Mouse (Mus musculus) stomach, postnatal 0 days (tissue): ENCODE data around the gene Pnrc1. TPM values are rescaled to one million over a fixed set of nuclear protein-coding genes. Genes with fewer than 3 reads are reported as not detected.

Experiments used
- ATAC-seq: fragments of 200-750 bp; cut with Nextera tagmentation; 2 replicates; pipeline ENCODE4 v1.8.0; 2017; ENCODE audit not compliant: low FRiP score, low TSS enrichment
- DNase-seq: peaks from one replicate; pipeline ENCODE4 v3.0.0-alpha.2; 2016; ENCODE audit warnings: low spot score
- H3K27ac ChIP-seq: fragments of 300-500 bp; sonication (generic); replicated peaks from 2 replicates; pipeline ENCODE4 v1.5.1; 2014; ENCODE audit warnings: mild to moderate bottlenecking, control low read depth
- H3K27me3 ChIP-seq: fragments of 300-500 bp; sonication (generic); 2 replicates; pipeline ENCODE4 v1.6.1; 2014; ENCODE audit warnings: low read length; ENCODE audit not compliant: control insufficient read depth, insufficient read depth
- H3K36me3 ChIP-seq: fragments of 300-500 bp; sonication (generic); 2 replicates; pipeline ENCODE4 v1.6.1; 2014; ENCODE audit warnings: low read length, mixed read lengths; ENCODE audit not compliant: control insufficient read depth, insufficient read depth
- H3K4me1 ChIP-seq: fragments of 300-500 bp; sonication (generic); replicated peaks from 2 replicates; pipeline ENCODE4 v1.6.1; 2014; ENCODE audit warnings: antibody characterized with exemption; ENCODE audit not compliant: control insufficient read depth, insufficient read depth
- H3K4me2 ChIP-seq: fragments of 300-500 bp; sonication (generic); replicated peaks from 2 replicates; pipeline ENCODE4 v1.6.1; 2014; ENCODE audit warnings: low read depth, mild to moderate bottlenecking, control low read depth, moderate library complexity
- H3K4me3 ChIP-seq: fragments of 300-500 bp; sonication (generic); 2 replicates; pipeline ENCODE4 v1.5.1; 2014; ENCODE audit warnings: low read depth, low read length, control low read depth
- H3K9ac ChIP-seq: fragments of 300-500 bp; sonication (generic); 2 replicates; pipeline ENCODE4 v1.6.1; 2014; ENCODE audit warnings: mild to moderate bottlenecking, low read length, control low read depth, mixed read lengths
- H3K9me3 ChIP-seq: fragments of 300-500 bp; sonication (generic); 2 replicates; pipeline ENCODE4 v1.6.1; 2016; ENCODE audit warnings: low read length; ENCODE audit not compliant: control insufficient read depth
- CTCF ChIP-seq: IDR thresholded peaks from 2 replicates; pipeline ENCODE4 v1.5.1; 2016; ENCODE audit warnings: antibody characterized with exemption, low read depth, mild to moderate bottlenecking, moderate library complexity
- EP300 ChIP-seq: optimal IDR thresholded peaks from 2 replicates; pipeline ENCODE3; 2016; ENCODE audit warnings: antibody characterized with exemption
- WGBS: fragments of 180-500 bp; shearing (Covaris S2); extraction: QIAGEN DNeasy Blood & Tissue Kit; methylation state at CpG from one replicate; pipeline ENCODE4 v1.1.7; 2014; 5-methylcytosine and 5-hydroxymethylcytosine counted together
- polyA plus RNA-seq: library from polyadenylated mRNA; unstranded; fragments of >200 nt; fragmentation: Nextera tagmentation; extraction: Ambion mirVana; gene quantifications from 2 replicates; pipeline ENCODE4 v1.2.1, GENCODE M21; 2015

Pnrc1 gene
- polyA plus RNA-seq, 1 experiment from 2014 or later = 69.3 TPM

- no peaks in the 10 kb centered on the region for H3K4me1 ChIP-seq
- peak overlapping the region; percentile 60 for H3K4me2 ChIP-seq
- WGBS = 2% methylated on average over 4 of the region's 4 CpGs
- TF ChIP-seq CTCF = peak; percentile 17; the same call in 1 of the 2 replicates
- no peak for TF ChIP-seq EP300
- peak overlapping the region; percentile 61 for H3K9ac ChIP-seq
- no peak for ATAC-seq
- H3K4me3 ChIP-seq = peak overlapping the region; percentile 100
- DNase-seq = no peak
- H3K36me3 ChIP-seq = peaks cover 5% of the 10 kb centered on the region
- H3K9me3 ChIP-seq = no peaks in the 10 kb centered on the region
- no peaks in the 10 kb centered on the region for H3K27me3 ChIP-seq
- peak overlapping the region; percentile 91 for H3K27ac ChIP-seq
Measured at GRCm38 (mm10) chr4:33248915-33249314, 41.0 kb downstream of the Pnrc1 start.

DNA sequence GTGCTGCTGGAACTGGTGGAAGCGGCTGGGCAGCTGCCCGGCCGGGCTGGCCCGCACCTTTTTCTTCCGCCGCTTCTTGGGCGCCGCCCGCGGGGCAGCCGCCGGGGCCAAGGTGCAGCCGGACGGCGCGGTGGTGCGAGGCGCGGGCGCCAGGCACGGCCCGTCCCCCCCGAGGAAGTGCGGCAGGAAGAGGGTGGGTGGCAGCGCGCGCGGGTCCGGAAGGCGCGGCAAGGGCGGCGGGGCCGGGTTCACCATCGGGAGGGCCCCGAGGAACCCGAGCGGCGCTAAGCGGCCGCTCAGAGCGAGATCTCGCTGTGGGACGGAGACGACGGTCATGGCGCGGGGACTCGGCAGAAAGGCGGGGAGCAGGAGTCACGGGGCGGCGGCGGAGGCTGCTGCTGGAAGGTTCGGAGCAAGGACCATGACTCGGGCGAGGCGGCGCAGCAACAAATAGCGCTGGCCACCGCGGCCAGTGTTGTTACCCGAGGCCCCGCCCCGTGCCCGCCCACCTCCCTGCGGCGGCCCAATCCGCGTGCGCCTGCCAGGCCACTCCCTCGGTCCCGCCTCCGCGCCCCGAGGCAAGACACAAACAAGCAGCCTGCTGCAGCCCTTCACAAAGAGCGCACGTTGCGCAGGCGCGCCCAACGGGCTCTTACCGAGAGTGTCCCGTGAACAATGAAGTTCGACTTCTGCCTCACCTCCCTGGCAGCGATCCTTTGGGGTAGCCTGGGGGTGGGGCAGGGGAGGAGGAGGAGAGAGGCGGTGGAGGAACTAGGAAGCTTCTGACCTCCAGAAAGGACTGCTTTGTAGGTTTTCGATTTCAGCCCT lies 41.7 kb downstream of the Pnrc1 start:
- peak overlapping the region; percentile 100 for H3K4me3 ChIP-seq
- ATAC-seq (peak; percentile 93), DNase-seq (peak; percentile 99)
- H3K27me3 ChIP-seq = no peaks in the 10 kb centered on the region
- H3K9me3 ChIP-seq = no peaks in the 10 kb centered on the region
- H3K27ac ChIP-seq = peak overlapping the region; percentile 100
- no peaks in the 10 kb centered on the region for H3K4me1 ChIP-seq
- peaks cover 6% of the 10 kb centered on the region for H3K36me3 ChIP-seq
- peak overlapping the region; percentile 100 for H3K9ac ChIP-seq
- 0% methylated on average over 66 of the region's 88 CpGs for WGBS
- TF ChIP-seq CTCF (no peak), EP300 (no peak)
- H3K4me2 ChIP-seq = peak overlapping the region; percentile 60

DNA sequence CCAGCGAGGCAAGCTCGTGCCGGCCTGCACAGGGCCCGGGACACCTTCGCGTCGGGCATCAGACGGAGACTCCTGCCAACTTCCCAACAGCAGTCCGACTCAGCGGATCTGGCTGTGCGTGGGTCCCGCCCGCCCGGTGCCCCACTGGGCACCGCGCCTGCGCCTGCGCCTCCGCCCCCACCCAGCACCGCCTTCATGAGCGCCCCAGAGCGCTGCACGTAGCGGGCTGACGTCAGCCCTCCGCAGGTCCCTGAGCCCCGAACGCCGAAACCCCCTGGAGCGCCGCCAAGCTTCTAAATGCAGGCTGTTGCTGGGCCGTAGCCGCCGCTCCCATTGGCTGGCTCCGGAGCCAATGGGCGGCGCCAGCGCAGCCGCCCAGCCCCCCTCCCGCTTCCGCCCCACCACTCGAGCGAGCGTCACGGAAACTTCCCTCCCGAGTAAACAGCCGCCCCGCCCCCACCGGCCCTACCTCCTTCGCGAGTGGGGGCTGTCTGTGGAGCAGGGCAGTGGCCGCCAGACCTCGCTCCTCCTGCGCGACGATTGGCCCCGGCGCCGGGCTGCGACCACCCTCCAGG lies 42.4 kb downstream of the Pnrc1 start:
- H3K4me1 ChIP-seq = no peaks in the 10 kb centered on the region

GRCm38 (mm10) chr4:33245853-33246395 lies 44.0 kb downstream of the Pnrc1 start:
- 64% methylated on average over 14 of the region's 14 CpGs for WGBS
- ATAC-seq = no peak
- Histone ChIP-seq H3K36me3 (peaks cover 6% of the 10 kb centered on the region), H3K9ac (no peak overlapping the region), H3K9me3 (no peaks in the 10 kb centered on the region), H3K27ac (no peak overlapping the region), H3K4me3 (peak overlapping the region; percentile 100), H3K27me3 (no peaks in the 10 kb centered on the region), H3K4me1 (no peaks in the 10 kb centered on the region), H3K4me2 (peak overlapping the region; percentile 74)
- TF ChIP-seq CTCF = no peak
- no peak for TF ChIP-seq EP300
- DNase-seq = no peak

More for the DNA sequence above, 42.4 kb downstream of the Pnrc1 start:
- H3K36me3 ChIP-seq = peaks cover 6% of the 10 kb centered on the region
- peak; percentile 99 for DNase-seq
- no peaks in the 10 kb centered on the region for H3K27me3 ChIP-seq
- H3K27ac ChIP-seq = peak overlapping the region; percentile 100
- under 1% methylated on average over 58 of the region's 60 CpGs for WGBS
- H3K4me2 ChIP-seq = peak overlapping the region; percentile 74
- peak overlapping the region; percentile 100 for H3K9ac ChIP-seq
- ATAC-seq = peak; percentile 92
- H3K9me3 ChIP-seq = no peaks in the 10 kb centered on the region
- TF ChIP-seq CTCF = peak; percentile 14
- TF ChIP-seq EP300 = peak; percentile 63
- peak overlapping the region; percentile 100 for H3K4me3 ChIP-seq

DNA sequence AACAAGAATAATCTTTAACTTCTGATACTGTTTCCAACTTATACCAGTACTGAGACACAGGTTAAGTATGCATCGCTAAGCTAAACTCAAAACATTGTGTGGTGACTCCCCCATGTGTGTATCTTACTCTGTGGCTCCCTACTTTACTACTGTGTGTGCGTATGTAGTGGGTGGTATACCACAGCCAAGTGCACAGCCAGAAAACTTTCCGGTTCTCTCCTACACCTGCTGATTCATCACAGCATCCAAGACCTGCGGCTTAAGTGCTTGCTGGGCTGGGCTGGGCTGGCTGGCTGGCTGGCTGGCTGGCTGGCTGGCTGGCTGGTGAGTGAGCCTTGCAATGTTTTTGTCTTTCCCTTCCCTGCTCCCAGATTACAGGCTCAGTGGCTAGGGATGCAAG lies 46.0 kb downstream of the Pnrc1 start:
- WGBS = 78% methylated on average over 4 of the region's 4 CpGs
- DNase-seq (no peak), ATAC-seq (no peak)
- Histone ChIP-seq H3K4me2 (no peak overlapping the region), H3K9ac (no peak overlapping the region), H3K27ac (no peak overlapping the region), H3K36me3 (peaks cover 6% of the 10 kb centered on the region), H3K9me3 (no peaks in the 10 kb centered on the region), H3K4me3 (no peak overlapping the region), H3K27me3 (no peaks in the 10 kb centered on the region), H3K4me1 (no peaks in the 10 kb centered on the region)
- TF ChIP-seq EP300 = no peak
- TF ChIP-seq CTCF = no peak
